In the genomic region with DNA sequence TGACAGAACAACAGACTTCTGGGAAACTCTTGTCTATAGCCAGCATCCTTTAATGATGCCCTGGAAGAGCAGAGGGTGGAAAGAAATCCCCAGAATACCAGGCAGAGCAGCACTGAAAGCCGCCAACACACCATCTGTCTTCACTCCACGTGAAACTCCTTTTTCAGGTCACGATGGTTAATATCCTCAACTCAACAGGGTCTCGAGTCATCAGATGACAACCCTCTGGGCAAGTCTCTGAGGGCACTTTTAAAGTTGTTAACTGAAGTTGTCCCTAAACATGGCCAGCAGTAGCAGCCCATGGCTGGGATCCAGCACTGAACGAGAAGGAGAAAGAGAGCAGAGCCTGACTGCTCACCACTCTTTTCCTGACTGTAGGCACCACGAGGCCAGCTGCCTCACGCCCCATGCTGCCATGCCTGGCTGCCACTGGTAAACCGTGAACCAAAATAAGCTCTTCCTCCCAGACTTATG, we compare ENCODE assay signal across 12 mouse cellular contexts. TPM values are rescaled to one million over a fixed set of nuclear protein-coding genes. Genes with fewer than 3 reads are reported as not detected.
DNase-seq lines count a peak whose midpoint lies in the region; TF ChIP-seq lines count a peak whose summit lies in the region.
"Had no signal": no experiment of that assay in that cellular context is flagged by ENCODE, and none has a peak within 500 bp of the region (broad histone marks: within the 10 kb centered on the region; RNA-seq: fewer than 3 reads in every experiment).

No protein-coding gene starts in this region.

- peak; percentile 44 for DNase-seq in layer of hippocampus, adult 11-12 months (ENCODE audit: low spot score)
- no peak for DNase-seq in layer of hippocampus, adult 9-10 months (ENCODE audit: low spot score)
- DNase-seq in cerebellum, adult 2 months = peak; percentile 86
- peak; percentile 42 to 69 for DNase-seq in layer of hippocampus, adult 18-20 months (ENCODE audit: low spot score in 2 of 2)
- peak; percentile 60 to 69 for DNase-seq in right cerebral cortex, adult 2 months (ENCODE audit: low spot score in 2 of 2)
- DNase-seq in urinary bladder, postnatal 4 days (ENCODE audit: low spot score in 2 of 2) = no peak
- no peak for DNase-seq in spleen, postnatal 4 days (ENCODE audit: low spot score in 2 of 2)
- DNase-seq: heart, adult 2 months had no signal

- H3K4me3 ChIP-seq in cerebellum, adult 2 months (replicated peaks; ENCODE audit: insufficient read depth, low read depth, low read length) = no peak overlapping the region
- H3K4me3 ChIP-seq: embryonic facial prominence, embryonic 15.5 days; heart, adult 2 months; midbrain, embryonic 13.5 days had no signal

- peak overlapping the region; percentile 89 for H3K27ac ChIP-seq in cerebellum, adult 2 months (ENCODE audit: insufficient read depth, low read length)
- H3K27ac ChIP-seq: embryonic facial prominence, embryonic 15.5 days; heart, adult 2 months; liver, embryonic 14.5 days; midbrain, embryonic 13.5 days had no signal

- WGBS in cerebellum, adult 2 months = 4% methylated on average over 8 of the region's 8 CpGs

- peaks cover 61% of the 10 kb centered on the region for H3K4me1 ChIP-seq in cerebellum, adult 2 months (ENCODE audit: control insufficient read depth, insufficient read depth, low read length)

- TF ChIP-seq CTCF in cerebellum, adult 2 months (IDR thresholded peaks at IDR 0.05; ENCODE audit: borderline replicate concordance, insufficient read depth, low read depth, low read length) = no peak

- no peak for TF ChIP-seq POLR2A in cerebellum, adult 2 months (IDR thresholded peaks at IDR 0.05; ENCODE audit: borderline replicate concordance, insufficient read depth, low read length)

- H3K27me3 ChIP-seq in cerebellum, adult 2 months (ENCODE audit: control insufficient read depth, insufficient read depth, low read length) = no peaks in the 10 kb centered on the region
- H3K27me3 ChIP-seq: CH12.LX; embryonic facial prominence, embryonic 15.5 days had no signal

RNA-seq across cellular contexts. Expression of gene Ralgps1, which starts 52.8 kb away (rescaled TPM):
- polyA plus RNA-seq in cerebellum, adult 2 months (2012; rRNA removed) = 48.7 and 52.4 TPM in 2 replicates
- total RNA-seq in layer of hippocampus, adult 18-20 months (2021) = 10 to 100 TPM; 60.3 to 62.4 TPM

Comparison
In these comparisons a context has a peak if more than half of its experiments do, and no peak if none do; other contexts are left out.
1. DNase-seq: peak in layer of hippocampus, adult 11-12 months (single experiment), cerebellum, adult 2 months (2 of 2), layer of hippocampus, adult 18-20 months (2 of 2) and right cerebral cortex, adult 2 months (2 of 2); none in layer of hippocampus, adult 9-10 months (single experiment), urinary bladder, postnatal 4 days (0 of 2) and spleen, postnatal 4 days (0 of 2).